Mouse (Mus musculus) liver, embryonic 14.5 days (tissue): Measurements from ENCODE around the gene Timm17b.

Source experiments
- CTCF ChIP-seq: IDR thresholded peaks from 2 replicates; pipeline ENCODE4 v1.5.1; 2016; ENCODE audit warnings: antibody characterized with exemption, low read depth, control low read depth
- EP300 ChIP-seq: IDR thresholded peaks from 2 replicates; pipeline ENCODE4 v1.6.1; 2016; ENCODE audit warnings: antibody characterized with exemption, low read depth

GRCm38 (mm10) chrX:7907735-7908134, 8.6 kb downstream of the Timm17b start, which contains the start of gene Gm10491:
- TF ChIP-seq CTCF (no peak), EP300 (no peak)
